Mouse (Mus musculus) left cerebral cortex, postnatal 36 days (tissue): ENCODE results near the gene Gm21663. TPM values are rescaled to one million over a fixed set of nuclear protein-coding genes. Genes with fewer than 3 reads are reported as not detected.
"Not testable (repeated sequence)": the region's sequence is repeated elsewhere in the genome, so short reads cannot be mapped to it uniquely, and the experiment has no call there.

ENCODE experiments used
- DNase-seq, 2 experiments: peaks; one replicate each; pipeline ENCODE4 v3.0.0; 2021 to 2022; ENCODE audit warnings: low spot score in 2 of 2, mixed read lengths in 1 of 2
- intact Hi-C: fragments of 180-260 bp; cut with DNase I; formaldehyde crosslinking; loops from one replicate; pipeline ENCODE4 v1.15.1; 2025
- total RNA-seq, 2 experiments: library from RNA; stranded (reverse); gene quantifications; 2 replicates each; pipeline ENCODE4 v1.2.3; 2021

Gm21663 gene
- not detected for total RNA-seq

DNA sequence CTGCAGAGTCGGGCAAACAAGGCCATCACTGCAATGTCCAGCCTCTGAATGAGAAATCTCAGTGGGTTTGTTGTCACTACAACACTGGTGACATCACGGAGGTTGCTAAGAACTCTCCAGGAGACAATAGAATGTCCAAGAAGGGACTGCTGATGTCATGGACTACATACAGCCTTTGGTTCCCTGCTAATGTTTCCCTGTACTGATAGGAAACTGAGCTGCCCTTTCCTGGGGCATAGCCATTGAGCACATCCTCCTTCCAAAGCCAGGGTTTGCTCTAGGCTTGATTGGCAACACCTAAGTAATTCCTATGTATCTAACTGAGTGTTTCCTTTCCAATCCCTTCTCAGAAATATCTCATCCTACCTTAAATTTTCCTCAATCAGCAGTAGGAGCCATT, at the start of gene Gm21663:
Gene Gm21663 (minus strand): TSS at position 101 of the 400 bp plus-strand sequence.
- intact Hi-C loops, DNase-seq: not testable (repeated sequence)

DNA sequence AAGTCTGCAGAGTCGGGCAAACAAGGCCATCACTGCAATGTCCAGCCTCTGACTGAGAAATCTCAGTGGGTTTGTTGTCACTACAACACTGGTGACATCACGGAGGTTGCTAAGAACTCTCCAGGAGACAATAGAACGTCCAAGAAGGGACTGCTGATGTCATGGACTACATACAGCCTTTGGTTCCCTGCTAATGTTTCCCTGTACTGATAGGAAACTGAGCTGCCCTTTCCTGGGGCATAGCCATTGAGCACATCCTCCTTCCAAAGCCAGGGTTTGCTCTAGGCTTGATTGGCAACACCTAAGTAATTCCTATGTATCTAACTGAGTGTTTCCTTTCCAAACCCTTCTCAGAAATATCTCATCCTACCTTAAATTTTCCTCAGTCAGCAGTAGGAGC, 46.4 kb upstream of the Gm21663 start, which contains the start of gene Gm21698:
Gene Gm21698 (minus strand): TSS at position 101 of the 400 bp plus-strand sequence.
- DNase-seq, intact Hi-C loops: not testable (repeated sequence)

DNA sequence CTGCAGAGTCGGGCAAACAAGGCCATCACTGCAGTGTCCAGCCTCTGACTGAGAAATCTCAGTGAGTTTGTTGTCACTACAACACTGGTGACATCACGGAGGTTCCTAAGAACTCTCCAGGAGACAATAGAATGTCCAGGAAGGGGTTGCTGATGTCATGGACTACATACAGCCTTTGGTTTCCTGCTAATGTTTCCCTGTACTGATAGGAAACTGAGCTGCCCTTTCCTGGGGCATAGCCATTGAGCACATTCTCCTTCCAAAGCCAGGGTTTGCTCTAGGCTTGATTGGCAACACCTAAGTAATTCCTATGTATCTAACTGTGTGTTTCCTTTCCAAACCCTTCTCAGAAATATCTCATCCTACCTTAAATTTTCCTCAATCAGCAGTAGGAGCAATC, 30.4 kb upstream of the Gm21663 start, which contains the start of gene Gm21680:
Gene Gm21680 (minus strand): TSS at position 101 of the 400 bp plus-strand sequence.
- DNase-seq, intact Hi-C loops: not testable (repeated sequence)

DNA sequence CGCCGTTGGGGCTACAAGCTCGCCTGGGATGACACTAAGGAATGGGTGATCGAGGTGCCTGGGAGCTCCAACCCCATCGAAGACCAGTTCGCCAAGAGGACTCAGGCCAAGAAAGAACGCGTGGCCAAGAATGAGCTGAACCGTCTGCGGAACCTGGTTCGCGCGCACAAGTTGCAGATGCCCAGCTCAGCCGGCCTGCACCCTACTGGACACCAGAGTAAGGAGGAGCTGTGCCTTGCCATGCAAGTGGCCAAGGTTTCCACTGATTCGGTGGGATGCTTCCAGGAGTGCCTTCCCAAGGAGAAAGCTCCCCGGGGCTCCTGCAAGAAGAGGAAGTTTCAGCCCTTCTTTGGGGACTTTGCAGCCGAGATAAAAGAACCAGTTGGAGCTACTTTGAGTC, 14.9 kb upstream of the Gm21663 start:
- DNase-seq, intact Hi-C loops: not testable (repeated sequence)

DNA sequence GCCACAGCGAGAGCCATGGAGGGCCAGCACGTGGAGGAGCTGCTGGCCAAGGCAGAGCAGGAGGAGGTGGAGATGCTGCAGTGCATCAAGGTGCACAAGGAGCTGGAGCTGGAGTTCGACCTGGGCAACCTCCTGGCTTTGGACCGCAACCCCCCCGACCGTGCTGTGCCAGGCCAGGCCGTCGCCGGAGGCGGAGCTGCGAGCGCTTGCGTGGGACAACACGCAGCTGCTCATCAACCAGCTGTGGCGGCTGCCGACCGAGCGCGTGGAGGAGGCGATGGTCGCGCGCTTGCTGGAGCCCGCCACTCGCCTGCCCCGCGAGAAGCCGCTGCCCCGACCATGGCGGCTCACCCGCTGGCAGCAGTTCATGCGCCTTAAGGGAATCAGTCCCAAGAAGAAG, 14.4 kb upstream of the Gm21663 start:
- DNase-seq: peak in 1 of 2 experiments; percentile 5
- intact Hi-C loops: not testable (repeated sequence)

DNA sequence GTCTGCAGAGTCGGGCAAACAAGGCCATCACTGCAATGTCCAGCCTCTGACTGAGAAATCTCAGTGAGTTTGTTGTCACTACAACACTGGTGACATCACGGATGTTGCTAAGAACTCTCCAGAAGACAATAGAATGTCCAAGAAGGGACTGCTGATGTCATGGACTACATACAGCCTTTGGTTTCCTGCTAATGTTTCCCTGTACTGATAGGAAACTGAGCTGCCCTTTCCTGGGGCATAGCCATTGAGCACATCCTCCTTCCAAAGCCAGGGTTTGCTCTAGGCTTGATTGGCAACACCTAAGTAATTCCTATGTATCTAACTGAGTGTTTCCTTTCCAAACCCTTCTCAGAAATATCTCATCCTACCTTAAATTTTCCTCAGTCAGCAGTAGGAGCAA, 12.1 kb upstream of the Gm21663 start, which contains the start of gene Gm21671:
Gene Gm21671 (minus strand): TSS at position 101 of the 400 bp plus-strand sequence.
- DNase-seq, intact Hi-C loops: not testable (repeated sequence)

DNA sequence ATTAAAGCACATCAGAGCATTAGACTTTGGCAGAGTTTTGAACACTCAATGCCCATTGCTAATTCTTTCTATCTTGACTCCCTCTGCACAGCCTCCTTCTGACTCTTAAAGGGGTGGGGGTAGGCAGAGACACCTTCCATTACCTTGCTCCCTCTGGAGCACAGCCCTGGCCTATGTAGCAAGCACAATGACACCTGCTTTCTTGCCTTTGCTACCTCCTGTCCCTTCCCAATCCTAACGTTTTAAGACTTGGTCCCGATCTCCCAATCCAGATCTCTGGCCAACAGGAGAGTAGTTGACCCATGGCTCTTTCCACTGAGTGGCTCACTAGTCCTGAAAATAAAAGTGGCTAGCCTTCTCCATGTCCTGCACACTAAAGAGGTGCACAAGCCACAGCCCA, 3.2 kb upstream of the Gm21663 start:
- intact Hi-C loops, DNase-seq: not testable (repeated sequence)

DNA sequence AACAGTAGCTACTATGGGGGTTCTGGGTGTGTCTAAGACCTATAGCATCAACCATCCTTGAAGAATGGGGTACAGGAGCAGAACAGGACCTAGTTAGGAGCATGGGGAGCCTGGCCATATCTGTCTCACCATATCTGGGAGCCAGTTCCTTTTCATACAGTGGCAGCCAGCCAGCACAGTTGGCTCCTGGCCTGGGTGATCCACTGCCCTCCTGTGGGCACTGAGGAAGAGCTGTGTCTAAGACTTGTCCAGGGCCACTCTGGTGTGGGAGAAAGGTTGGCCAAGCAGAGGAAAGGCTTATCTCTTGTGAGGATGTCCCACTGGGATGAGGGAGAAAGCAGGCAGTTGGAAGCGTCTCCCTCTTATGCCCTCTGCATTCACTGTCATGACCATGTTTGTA, 50.9 kb downstream of the Gm21663 start:
- intact Hi-C loops: no loop called here
- no peak for DNase-seq

DNA sequence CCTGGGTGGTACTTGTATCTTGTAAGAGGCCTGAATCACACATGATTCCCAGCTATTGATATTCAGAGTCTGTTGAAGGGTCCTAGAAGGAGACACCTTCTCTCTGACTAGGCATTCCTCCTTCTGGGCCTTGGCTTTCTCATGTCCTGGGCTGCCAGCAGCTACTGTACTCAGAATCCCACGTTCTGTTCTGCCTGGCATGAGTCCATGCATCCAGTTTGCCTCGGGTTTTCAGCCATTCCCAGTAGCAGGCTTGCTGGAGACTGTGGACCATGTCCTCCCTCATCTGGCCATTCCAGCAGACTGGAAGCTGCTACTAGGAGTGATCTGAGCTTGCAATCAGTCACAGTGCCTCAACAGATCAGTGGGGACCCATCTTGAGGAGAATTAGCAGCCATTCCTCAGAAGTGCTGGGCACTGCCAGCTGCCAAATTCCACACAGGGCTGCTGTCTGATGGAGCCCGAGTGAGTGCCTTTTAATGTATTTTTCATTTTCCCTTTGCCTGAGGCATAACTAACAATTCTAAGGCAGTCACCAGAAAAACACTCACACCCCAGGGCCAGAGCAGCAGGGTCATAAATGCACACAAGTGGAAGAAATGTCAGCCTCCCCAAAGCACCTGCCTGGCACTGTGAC, 52.3 kb downstream of the Gm21663 start:
- intact Hi-C loops: no loop called here
- DNase-seq: no peak

DNA sequence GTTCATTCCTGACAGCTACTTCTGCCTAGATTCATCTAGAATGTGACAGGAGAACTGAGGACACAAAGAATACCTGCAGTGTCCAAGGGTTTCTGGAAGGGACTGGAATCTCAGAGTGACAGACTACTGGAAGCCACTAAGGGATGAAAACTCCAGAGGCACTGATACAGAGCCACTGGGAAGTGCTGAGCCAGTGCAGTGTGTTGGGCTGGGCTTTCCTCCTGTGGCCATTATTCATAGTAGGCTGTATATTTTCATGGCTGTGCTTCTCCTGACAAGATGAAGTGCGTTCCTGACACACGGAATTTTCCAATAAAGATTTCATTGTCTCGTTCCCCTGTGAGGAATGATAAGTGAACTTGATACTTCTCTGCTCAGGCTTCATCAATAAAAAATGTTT, 55.5 kb downstream of the Gm21663 start:
- intact Hi-C loops: no loop called here
- no peak for DNase-seq

Other genes with a start within 250 kb of the Gm21663 start
- gene Xrcc2, start 236.6 kb downstream of the Gm21663 start, total RNA-seq: 1 to 10 TPM; 5.0 to 5.9 TPM
- gene Actr3b, start 182.4 kb downstream of the Gm21663 start, total RNA-seq: 100 to 1,000 TPM; 122 to 133 TPM
- not detected for gene Gm21671, start 12.0 kb upstream of the Gm21663 start, total RNA-seq
- not detected for gene Gm21680, start 30.3 kb upstream of the Gm21663 start, total RNA-seq
- gene Gm21698, start 46.3 kb upstream of the Gm21663 start, total RNA-seq: not detected
- not detected for gene Gm1979, start 62.4 kb upstream of the Gm21663 start, total RNA-seq
- not detected for gene Gm5862, start 80.5 kb upstream of the Gm21663 start, total RNA-seq
- gene Speer4a, start 97.2 kb upstream of the Gm21663 start, total RNA-seq: not detected
- not detected for gene Gm7347, start 116.2 kb upstream of the Gm21663 start, total RNA-seq
- gene Gm10471, start 146.9 kb upstream of the Gm21663 start, total RNA-seq: not detected
- gene 5031410I06Rik, start 163.0 kb upstream of the Gm21663 start, total RNA-seq: not detected
- gene Gm10220, start 179.0 kb upstream of the Gm21663 start, total RNA-seq: not detected